Mouse (Mus musculus): Measurements from ENCODE around the gene Dip2a. TPM values are rescaled to one million over a fixed set of nuclear protein-coding genes. Genes with fewer than 3 reads are reported as not detected.
A peak's percentile ranks its signal among the peaks of the same experiment; 100 is the strongest.

The Dip2a gene
- polyA plus RNA-seq (2015; fragmentation: Nextera tagmentation; extraction: Ambion mirVana), result 9.0 and 10.2 TPM in 2 replicates

GRCm38 (mm10) chr10:76344711-76345539 lies at the start of gene Dip2a:
Gene Dip2a (minus strand): TSS chr10:76345291.
- peak within 1 kb of the TSS; percentile 89 for H3K4me3 ChIP-seq (replicated peaks)
- H3K4me1 ChIP-seq (replicated peaks), result peaks cover 8% of the 10 kb centered on the region; the same call in 1 of the 2 replicates
- peak within 1 kb of the TSS; percentile 84 for H3K9ac ChIP-seq
- ATAC-seq, result peak; percentile 96
- no peaks in the 10 kb centered on the region for H3K36me3 ChIP-seq
- peak within 1 kb of the TSS; percentile 72 for H3K4me2 ChIP-seq (replicated peaks)
- under 1% methylated on average over 93 of the region's 94 CpGs for WGBS
- H3K27me3 ChIP-seq (replicated peaks), result no peaks in the 10 kb centered on the region
- H3K9me3 ChIP-seq, result no peaks in the 10 kb centered on the region
- H3K27ac ChIP-seq, result peak within 1 kb of the TSS; percentile 81

GRCm38 (mm10) chr10:76392596-76392995 lies 47.5 kb upstream of the Dip2a start:
- WGBS, result 94% methylated on average over 12 of the region's 12 CpGs
- ATAC-seq, result no peak
- Histone ChIP-seq H3K27ac (no peak overlapping the region), H3K4me1 (replicated peaks) (no peaks in the 10 kb centered on the region), H3K9ac (no peak overlapping the region), H3K9me3 (no peaks in the 10 kb centered on the region), H3K27me3 (replicated peaks) (no peaks in the 10 kb centered on the region), H3K36me3 (peaks cover 34% of the 10 kb centered on the region), H3K4me3 (replicated peaks) (no peak overlapping the region), H3K4me2 (replicated peaks) (no peak overlapping the region)

GRCm38 (mm10) chr10:76391786-76392185 lies 46.7 kb upstream of the Dip2a start:
- H3K27me3 ChIP-seq (replicated peaks), result no peaks in the 10 kb centered on the region
- H3K4me2 ChIP-seq (replicated peaks), result no peak overlapping the region
- 83% methylated on average over 9 of the region's 9 CpGs for WGBS
- H3K4me3 ChIP-seq (replicated peaks), result no peak overlapping the region
- no peaks in the 10 kb centered on the region for H3K4me1 ChIP-seq (replicated peaks)
- H3K9ac ChIP-seq, result no peak overlapping the region
- H3K9me3 ChIP-seq, result no peaks in the 10 kb centered on the region
- no peak for ATAC-seq
- H3K27ac ChIP-seq, result no peak overlapping the region
- peaks cover 35% of the 10 kb centered on the region for H3K36me3 ChIP-seq

GRCm38 (mm10) chr10:76391166-76391565 lies 46.1 kb upstream of the Dip2a start:
- Histone ChIP-seq H3K9ac (no peak overlapping the region), H3K36me3 (peaks cover 38% of the 10 kb centered on the region), H3K4me2 (replicated peaks) (no peak overlapping the region), H3K27me3 (replicated peaks) (no peaks in the 10 kb centered on the region), H3K4me3 (replicated peaks) (no peak overlapping the region), H3K27ac (no peak overlapping the region), H3K4me1 (replicated peaks) (no peaks in the 10 kb centered on the region), H3K9me3 (no peaks in the 10 kb centered on the region)
- 95% methylated on average over 9 of the region's 9 CpGs for WGBS
- ATAC-seq, result no peak

GRCm38 (mm10) chr10:76374981-76375380 lies 29.9 kb upstream of the Dip2a start:
- Histone ChIP-seq H3K27ac (no peak overlapping the region), H3K27me3 (replicated peaks) (no peaks in the 10 kb centered on the region), H3K4me2 (replicated peaks) (no peak overlapping the region), H3K4me3 (replicated peaks) (no peak overlapping the region), H3K9me3 (no peaks in the 10 kb centered on the region), H3K9ac (no peak overlapping the region), H3K4me1 (replicated peaks) (no peaks in the 10 kb centered on the region), H3K36me3 (peaks cover 27% of the 10 kb centered on the region)
- WGBS, result 95% methylated on average over 18 of the region's 18 CpGs
- ATAC-seq, result no peak

GRCm38 (mm10) chr10:76371736-76372135 lies 26.6 kb upstream of the Dip2a start:
- Histone ChIP-seq H3K4me1 (replicated peaks) (no peaks in the 10 kb centered on the region), H3K9ac (no peak overlapping the region), H3K27me3 (replicated peaks) (no peaks in the 10 kb centered on the region), H3K4me3 (replicated peaks) (no peak overlapping the region), H3K4me2 (replicated peaks) (no peak overlapping the region), H3K9me3 (no peaks in the 10 kb centered on the region), H3K27ac (no peak overlapping the region), H3K36me3 (peaks cover 33% of the 10 kb centered on the region)
- ATAC-seq, result no peak
- WGBS, result 87% methylated on average over 3 of the region's 3 CpGs

- ATAC-seq, result no peak
- H3K4me2 ChIP-seq (replicated peaks), result no peak overlapping the region
- no peaks in the 10 kb centered on the region for H3K4me1 ChIP-seq (replicated peaks)
- 93% methylated on average over 13 of the region's 13 CpGs for WGBS
- no peaks in the 10 kb centered on the region for H3K27me3 ChIP-seq (replicated peaks)
- no peak overlapping the region for H3K9ac ChIP-seq
- no peaks in the 10 kb centered on the region for H3K9me3 ChIP-seq
- H3K27ac ChIP-seq, result no peak overlapping the region
- H3K4me3 ChIP-seq (replicated peaks), result no peak overlapping the region
- H3K36me3 ChIP-seq, result peaks cover 23% of the 10 kb centered on the region
These were observed 23.7 kb upstream of the Dip2a start for GRCm38 (mm10) chr10:76368766-76369165.

- no peaks in the 10 kb centered on the region for H3K27me3 ChIP-seq (replicated peaks)
- H3K4me1 ChIP-seq (replicated peaks), result no peaks in the 10 kb centered on the region
- H3K4me3 ChIP-seq (replicated peaks), result no peak overlapping the region
- H3K9ac ChIP-seq, result no peak overlapping the region
- 69% methylated on average over 3 of the region's 3 CpGs for WGBS
- H3K36me3 ChIP-seq, result peaks cover 9% of the 10 kb centered on the region
- H3K4me2 ChIP-seq (replicated peaks), result no peak overlapping the region
- H3K9me3 ChIP-seq, result no peaks in the 10 kb centered on the region
- H3K27ac ChIP-seq, result no peak overlapping the region
- no peak for ATAC-seq
These were observed 18.1 kb upstream of the Dip2a start for GRCm38 (mm10) chr10:76363233-76363632.

- H3K4me2 ChIP-seq (replicated peaks), result no peak overlapping the region
- H3K9ac ChIP-seq, result no peak overlapping the region
- 84% methylated on average over 5 of the region's 5 CpGs for WGBS
- H3K4me1 ChIP-seq (replicated peaks), result no peaks in the 10 kb centered on the region
- H3K9me3 ChIP-seq, result no peaks in the 10 kb centered on the region
- H3K36me3 ChIP-seq, result peaks cover 23% of the 10 kb centered on the region
- no peaks in the 10 kb centered on the region for H3K27me3 ChIP-seq (replicated peaks)
- ATAC-seq, result no peak
- H3K27ac ChIP-seq, result no peak overlapping the region
- no peak overlapping the region for H3K4me3 ChIP-seq (replicated peaks)
These were observed 13.4 kb upstream of the Dip2a start for GRCm38 (mm10) chr10:76358468-76358867.

- H3K27me3 ChIP-seq (replicated peaks), result no peaks in the 10 kb centered on the region
- no peak overlapping the region for H3K27ac ChIP-seq
- no peak overlapping the region for H3K4me3 ChIP-seq (replicated peaks)
- no peak overlapping the region for H3K9ac ChIP-seq
- WGBS, result 90% methylated on average over 8 of the region's 8 CpGs
- peaks cover 24% of the 10 kb centered on the region for H3K36me3 ChIP-seq
- H3K4me1 ChIP-seq (replicated peaks), result no peaks in the 10 kb centered on the region
- H3K9me3 ChIP-seq, result no peaks in the 10 kb centered on the region
- no peak for ATAC-seq
- H3K4me2 ChIP-seq (replicated peaks), result no peak overlapping the region
These were observed 12.3 kb upstream of the Dip2a start for GRCm38 (mm10) chr10:76357286-76357875.

GRCm38 (mm10) chr10:76354974-76355373 lies 9.9 kb upstream of the Dip2a start:
- H3K36me3 ChIP-seq, result peaks cover 32% of the 10 kb centered on the region
- ATAC-seq, result no peak
- no peaks in the 10 kb centered on the region for H3K4me1 ChIP-seq (replicated peaks)

GRCm38 (mm10) chr10:76353986-76354385 lies 8.9 kb upstream of the Dip2a start:
- ATAC-seq, result no peak
- Histone ChIP-seq H3K36me3 (peaks cover 32% of the 10 kb centered on the region), H3K27me3 (replicated peaks) (no peaks in the 10 kb centered on the region), H3K4me2 (replicated peaks) (no peak overlapping the region), H3K4me1 (replicated peaks) (no peaks in the 10 kb centered on the region), H3K27ac (no peak overlapping the region), H3K9me3 (no peaks in the 10 kb centered on the region), H3K9ac (no peak overlapping the region), H3K4me3 (replicated peaks) (no peak overlapping the region)
- WGBS, result 95% methylated on average over 12 of the region's 12 CpGs

More at GRCm38 (mm10) chr10:76354974-76355373, 9.9 kb upstream of the Dip2a start:
- no peak overlapping the region for H3K9ac ChIP-seq
- 88% methylated on average over 12 of the region's 12 CpGs for WGBS
- H3K4me2 ChIP-seq (replicated peaks), result no peak overlapping the region
- H3K27me3 ChIP-seq (replicated peaks), result no peaks in the 10 kb centered on the region
- H3K4me3 ChIP-seq (replicated peaks), result no peak overlapping the region
- no peaks in the 10 kb centered on the region for H3K9me3 ChIP-seq
- no peak overlapping the region for H3K27ac ChIP-seq
